Mouse (Mus musculus): ENCODE data around the gene Mrpl58. TPM values are rescaled to one million over a fixed set of nuclear protein-coding genes. Genes with fewer than 3 reads are reported as not detected.

Mrpl58 gene
- polyA plus RNA-seq, 1 experiment from 2014 or later = 192 TPM

GRCm38 (mm10) chr11:115419531-115420237 lies 16.1 kb downstream of the Mrpl58 start, which contains the start of the genes Atp5h and Kctd2:
Gene Atp5h, minus strand, starts transcription at chr11:115419962.
Gene Kctd2, plus strand, starts transcription at chr11:115420128.
- no peaks in the 10 kb centered on the region for H3K9me3 ChIP-seq
- H3K4me1 ChIP-seq = peaks cover 28% of the 10 kb centered on the region
- under 1% methylated on average over 38 of the region's 56 CpGs for WGBS
- peak; percentile 99 for ATAC-seq (replicated peaks)
- peak within 1 kb of the TSS; percentile 97 for H3K4me3 ChIP-seq
- H3K4me2 ChIP-seq (replicated peaks) = peak within 1 kb of the TSS; percentile 93
- H3K27me3 ChIP-seq = no peaks in the 10 kb centered on the region
- H3K36me3 ChIP-seq = peaks cover 12% of the 10 kb centered on the region
- H3K9ac ChIP-seq (replicated peaks) = peak within 1 kb of the TSS; percentile 97
- H3K27ac ChIP-seq (replicated peaks) = peak within 1 kb of the TSS; percentile 84

GRCm38 (mm10) chr11:115420336-115421190 lies 17.0 kb downstream of the Mrpl58 start:
- peaks cover 28% of the 10 kb centered on the region for H3K4me1 ChIP-seq
- peak overlapping the region; percentile 97 for H3K4me3 ChIP-seq
- peaks cover 13% of the 10 kb centered on the region for H3K36me3 ChIP-seq
- no peaks in the 10 kb centered on the region for H3K27me3 ChIP-seq
- no peaks in the 10 kb centered on the region for H3K9me3 ChIP-seq
- peak overlapping the region; percentile 93 for H3K4me2 ChIP-seq (replicated peaks)
- H3K9ac ChIP-seq (replicated peaks) = peak overlapping the region; percentile 97
- H3K27ac ChIP-seq (replicated peaks) = peak overlapping the region; percentile 84
- ATAC-seq (replicated peaks) = peak; percentile 73
- 2% methylated on average over 36 of the region's 45 CpGs for WGBS

- H3K4me1 ChIP-seq = peaks cover 28% of the 10 kb centered on the region
- no peaks in the 10 kb centered on the region for H3K9me3 ChIP-seq
- peak overlapping the region; percentile 97; the same call in 1 of the 2 replicates for H3K4me3 ChIP-seq
- WGBS = 61% methylated on average over 1 of the region's 1 CpGs
- no peak for ATAC-seq (replicated peaks)
- peak overlapping the region; percentile 93 for H3K4me2 ChIP-seq (replicated peaks)
- H3K9ac ChIP-seq (replicated peaks) = peak overlapping the region; percentile 97
- peaks cover 10% of the 10 kb centered on the region for H3K36me3 ChIP-seq
- H3K27me3 ChIP-seq = no peaks in the 10 kb centered on the region
- H3K27ac ChIP-seq (replicated peaks) = no peak overlapping the region
These were observed 17.8 kb downstream of the Mrpl58 start for GRCm38 (mm10) chr11:115421328-115421727.

GRCm38 (mm10) chr11:115421972-115422371 lies 18.4 kb downstream of the Mrpl58 start:
- Histone ChIP-seq H3K9me3 (no peaks in the 10 kb centered on the region), H3K27ac (replicated peaks) (no peak overlapping the region), H3K27me3 (no peaks in the 10 kb centered on the region), H3K4me3 (no peak overlapping the region), H3K36me3 (peaks cover 13% of the 10 kb centered on the region), H3K4me1 (peaks cover 28% of the 10 kb centered on the region), H3K9ac (replicated peaks) (no peak overlapping the region), H3K4me2 (replicated peaks) (no peak overlapping the region)
- WGBS = 87% methylated on average over 16 of the region's 16 CpGs
- ATAC-seq (replicated peaks) = no peak

- WGBS = 89% methylated on average over 3 of the region's 3 CpGs
- H3K36me3 ChIP-seq = peaks cover 13% of the 10 kb centered on the region
- H3K9me3 ChIP-seq = no peaks in the 10 kb centered on the region
- no peaks in the 10 kb centered on the region for H3K27me3 ChIP-seq
- H3K9ac ChIP-seq (replicated peaks) = no peak overlapping the region
- peaks cover 35% of the 10 kb centered on the region for H3K4me1 ChIP-seq
- H3K27ac ChIP-seq (replicated peaks) = no peak overlapping the region
- no peak overlapping the region for H3K4me2 ChIP-seq (replicated peaks)
- no peak overlapping the region for H3K4me3 ChIP-seq
- ATAC-seq (replicated peaks) = no peak
These were observed 19.5 kb downstream of the Mrpl58 start for GRCm38 (mm10) chr11:115423091-115423490.

GRCm38 (mm10) chr11:115424666-115425065 lies 21.1 kb downstream of the Mrpl58 start:
- no peak for ATAC-seq (replicated peaks)
- H3K27me3 ChIP-seq = no peaks in the 10 kb centered on the region
- H3K9me3 ChIP-seq = no peaks in the 10 kb centered on the region
- peaks cover 22% of the 10 kb centered on the region for H3K4me1 ChIP-seq
- peaks cover 19% of the 10 kb centered on the region for H3K36me3 ChIP-seq
- H3K4me3 ChIP-seq = no peak overlapping the region
- no peak overlapping the region for H3K9ac ChIP-seq (replicated peaks)
- H3K27ac ChIP-seq (replicated peaks) = no peak overlapping the region
- 88% methylated on average over 7 of the region's 7 CpGs for WGBS
- no peak overlapping the region for H3K4me2 ChIP-seq (replicated peaks)

GRCm38 (mm10) chr11:115425671-115426070 lies 22.1 kb downstream of the Mrpl58 start:
- Histone ChIP-seq H3K4me2 (replicated peaks) (no peak overlapping the region), H3K9me3 (no peaks in the 10 kb centered on the region), H3K4me3 (no peak overlapping the region), H3K4me1 (peaks cover 21% of the 10 kb centered on the region), H3K27ac (replicated peaks) (no peak overlapping the region), H3K36me3 (peaks cover 25% of the 10 kb centered on the region), H3K27me3 (no peaks in the 10 kb centered on the region), H3K9ac (replicated peaks) (no peak overlapping the region)
- ATAC-seq (replicated peaks) = no peak
- WGBS = 89% methylated on average over 6 of the region's 6 CpGs

- Histone ChIP-seq H3K9me3 (no peaks in the 10 kb centered on the region), H3K4me1 (peaks cover 11% of the 10 kb centered on the region), H3K27me3 (no peaks in the 10 kb centered on the region), H3K4me2 (replicated peaks) (peak overlapping the region; percentile 39), H3K27ac (replicated peaks) (peak overlapping the region; percentile 66), H3K36me3 (peaks cover 41% of the 10 kb centered on the region), H3K4me3 (peak overlapping the region; percentile 10; the same call in 1 of the 2 replicates), H3K9ac (replicated peaks) (peak overlapping the region; percentile 27)
- 32% methylated on average over 20 of the region's 20 CpGs for WGBS
- peak; percentile 72 for ATAC-seq (replicated peaks)
These were observed 24.2 kb downstream of the Mrpl58 start for GRCm38 (mm10) chr11:115427482-115428331.

- peaks cover 41% of the 10 kb centered on the region for H3K36me3 ChIP-seq
- H3K27me3 ChIP-seq = no peaks in the 10 kb centered on the region
These were observed 25.8 kb downstream of the Mrpl58 start for GRCm38 (mm10) chr11:115429307-115429706.

GRCm38 (mm10) chr11:115430561-115430960 lies 27.0 kb downstream of the Mrpl58 start:
- peaks cover 14% of the 10 kb centered on the region for H3K4me1 ChIP-seq
- no peak for ATAC-seq (replicated peaks)
- 96% methylated on average over 6 of the region's 6 CpGs for WGBS
- no peaks in the 10 kb centered on the region for H3K9me3 ChIP-seq
- H3K4me3 ChIP-seq = no peak overlapping the region
- H3K9ac ChIP-seq (replicated peaks) = no peak overlapping the region
- H3K27ac ChIP-seq (replicated peaks) = no peak overlapping the region
- peaks cover 37% of the 10 kb centered on the region for H3K36me3 ChIP-seq
- H3K27me3 ChIP-seq = no peaks in the 10 kb centered on the region
- H3K4me2 ChIP-seq (replicated peaks) = no peak overlapping the region

More at GRCm38 (mm10) chr11:115429307-115429706, 25.8 kb downstream of the Mrpl58 start:
- WGBS = 86% methylated on average over 7 of the region's 7 CpGs
- no peaks in the 10 kb centered on the region for H3K9me3 ChIP-seq
- peaks cover 11% of the 10 kb centered on the region for H3K4me1 ChIP-seq
- no peak overlapping the region for H3K4me3 ChIP-seq
- ATAC-seq (replicated peaks) = no peak
- no peak overlapping the region for H3K4me2 ChIP-seq (replicated peaks)
- no peak overlapping the region for H3K9ac ChIP-seq (replicated peaks)
- no peak overlapping the region for H3K27ac ChIP-seq (replicated peaks)

GRCm38 (mm10) chr11:115432814-115433213 lies 29.3 kb downstream of the Mrpl58 start:
- Histone ChIP-seq H3K27me3 (no peaks in the 10 kb centered on the region), H3K36me3 (peaks cover 27% of the 10 kb centered on the region), H3K9ac (replicated peaks) (no peak overlapping the region), H3K4me2 (replicated peaks) (no peak overlapping the region), H3K9me3 (no peaks in the 10 kb centered on the region), H3K4me1 (peaks cover 15% of the 10 kb centered on the region), H3K4me3 (no peak overlapping the region), H3K27ac (replicated peaks) (no peak overlapping the region)
- ATAC-seq (replicated peaks) = no peak
- WGBS = 80% methylated on average over 4 of the region's 4 CpGs

All from forebrain, embryonic 15.5 days (tissue).